Mouse (Mus musculus) CD8-positive naive resting alpha-beta T cell, adult 2 months (primary cell): ENCODE results near the gene Pdcd2l.

ENCODE experiments used
- DNase-seq, 2 experiments: peaks; one replicate each; pipeline ENCODE4 v3.0.0; 2022; ENCODE audit warnings: low read depth in 2 of 2, low spot score in 2 of 2

The Pdcd2l gene

DNA sequence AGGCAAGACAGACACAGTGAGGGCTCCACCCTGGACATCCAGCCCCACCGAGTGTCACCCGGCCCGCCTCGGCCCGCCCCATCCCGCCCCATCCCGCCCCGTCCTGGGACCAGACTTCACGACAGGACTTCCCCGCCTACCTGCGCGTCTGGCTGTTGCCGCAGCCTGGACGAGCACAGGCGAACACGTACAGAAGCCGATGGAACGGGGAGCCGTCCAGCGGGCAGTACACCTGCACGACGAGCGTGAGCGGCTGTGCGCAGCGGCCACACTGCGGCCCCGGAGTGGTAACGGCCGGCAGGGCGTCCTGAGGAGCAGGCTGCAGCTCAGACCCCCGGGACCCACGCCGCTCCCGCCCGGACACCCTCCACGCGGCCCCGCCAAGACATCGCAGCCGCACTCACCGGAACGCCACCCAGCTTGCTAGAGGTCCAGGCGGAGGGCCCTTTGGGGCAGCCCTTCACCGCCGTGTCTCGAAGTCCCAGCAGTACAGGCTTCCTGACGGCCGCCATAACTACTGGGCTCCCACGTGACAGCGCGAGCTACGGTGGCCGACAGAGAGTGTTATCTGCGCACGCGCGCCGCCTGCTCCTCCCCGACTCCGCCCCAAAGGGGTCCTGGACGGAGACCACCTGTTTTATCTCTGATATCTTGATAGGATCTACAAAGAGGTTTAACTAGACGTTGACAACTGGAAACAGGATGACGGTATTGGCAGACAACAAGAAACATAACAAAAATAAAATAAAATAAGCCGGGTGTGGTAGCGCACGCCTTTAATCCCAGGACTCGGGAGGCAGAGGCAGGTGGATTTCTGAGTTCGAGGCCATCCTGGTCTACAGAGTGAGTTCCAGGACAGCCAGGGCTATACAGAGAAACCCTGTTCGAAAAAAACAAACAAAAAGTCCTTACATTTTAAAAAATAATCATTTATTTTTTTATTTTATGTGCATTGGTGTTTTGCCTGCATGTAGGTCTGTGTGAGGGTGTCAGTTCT lies at the start of gene Pdcd2l:
Gene Pdcd2l, minus strand, starts transcription at position 530 of the 997 bp plus-strand sequence.
- DNase-seq: peak; percentile 89 to 90

DNA sequence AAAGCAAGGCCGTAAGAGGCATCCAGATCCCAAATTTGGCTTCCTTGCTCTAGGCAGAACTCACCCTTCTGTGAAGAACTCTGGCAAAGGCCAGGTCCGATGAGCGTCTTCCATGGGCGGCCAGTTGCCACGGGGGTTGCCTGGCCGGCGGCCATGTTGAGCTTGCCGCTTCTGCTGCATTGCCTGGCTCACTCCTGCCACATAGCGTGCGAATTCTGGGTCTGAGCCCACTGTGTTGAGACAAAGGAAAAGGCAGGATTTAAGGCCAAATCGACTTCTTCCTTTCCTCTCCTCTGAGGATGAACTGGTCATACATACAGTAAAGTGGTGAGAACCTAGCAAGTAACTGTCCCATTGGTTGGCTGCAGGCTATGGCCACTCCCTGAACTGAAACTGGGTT lies 45.7 kb upstream of the Pdcd2l start:
- DNase-seq: no peak

DNA sequence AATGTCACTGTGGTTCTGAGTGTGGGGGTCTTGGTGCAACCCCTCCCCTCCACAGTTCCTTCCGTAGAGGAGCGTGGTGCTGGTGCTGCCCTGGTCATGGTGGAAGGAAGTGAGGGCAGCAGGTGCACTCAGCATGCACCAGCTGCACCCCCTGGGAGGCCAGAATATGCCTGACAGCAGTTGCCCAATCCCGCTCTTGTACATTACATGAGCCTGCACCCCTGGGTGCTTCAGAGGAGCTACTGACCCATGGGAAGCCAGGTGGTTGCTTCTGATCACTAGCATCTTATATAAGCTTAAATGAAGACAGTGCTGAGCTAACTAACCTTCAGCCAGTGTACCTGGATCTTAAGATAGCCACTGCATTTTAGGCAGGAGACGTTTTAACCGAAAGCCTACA lies 41.6 kb upstream of the Pdcd2l start:
- no peak for DNase-seq

DNA sequence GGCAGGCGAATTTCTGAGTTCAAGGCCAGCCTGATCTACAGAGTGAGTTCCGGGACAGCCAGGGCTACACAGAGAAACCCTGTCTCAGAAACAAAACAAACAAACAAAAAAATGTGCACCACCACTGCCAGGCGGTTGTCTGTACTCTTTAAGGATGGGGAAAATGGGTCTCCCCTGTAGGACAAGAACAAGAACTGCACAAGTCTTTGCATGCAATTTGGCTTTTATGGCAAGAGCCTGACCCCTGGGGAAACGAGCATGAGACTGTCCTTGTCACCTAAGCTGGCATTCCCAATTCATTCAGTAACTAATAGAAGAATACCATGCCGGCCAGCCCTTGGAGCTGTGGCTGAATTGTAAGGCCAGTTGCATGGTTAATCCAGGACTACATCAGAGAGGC lies 39.1 kb upstream of the Pdcd2l start:
- no peak for DNase-seq

DNA sequence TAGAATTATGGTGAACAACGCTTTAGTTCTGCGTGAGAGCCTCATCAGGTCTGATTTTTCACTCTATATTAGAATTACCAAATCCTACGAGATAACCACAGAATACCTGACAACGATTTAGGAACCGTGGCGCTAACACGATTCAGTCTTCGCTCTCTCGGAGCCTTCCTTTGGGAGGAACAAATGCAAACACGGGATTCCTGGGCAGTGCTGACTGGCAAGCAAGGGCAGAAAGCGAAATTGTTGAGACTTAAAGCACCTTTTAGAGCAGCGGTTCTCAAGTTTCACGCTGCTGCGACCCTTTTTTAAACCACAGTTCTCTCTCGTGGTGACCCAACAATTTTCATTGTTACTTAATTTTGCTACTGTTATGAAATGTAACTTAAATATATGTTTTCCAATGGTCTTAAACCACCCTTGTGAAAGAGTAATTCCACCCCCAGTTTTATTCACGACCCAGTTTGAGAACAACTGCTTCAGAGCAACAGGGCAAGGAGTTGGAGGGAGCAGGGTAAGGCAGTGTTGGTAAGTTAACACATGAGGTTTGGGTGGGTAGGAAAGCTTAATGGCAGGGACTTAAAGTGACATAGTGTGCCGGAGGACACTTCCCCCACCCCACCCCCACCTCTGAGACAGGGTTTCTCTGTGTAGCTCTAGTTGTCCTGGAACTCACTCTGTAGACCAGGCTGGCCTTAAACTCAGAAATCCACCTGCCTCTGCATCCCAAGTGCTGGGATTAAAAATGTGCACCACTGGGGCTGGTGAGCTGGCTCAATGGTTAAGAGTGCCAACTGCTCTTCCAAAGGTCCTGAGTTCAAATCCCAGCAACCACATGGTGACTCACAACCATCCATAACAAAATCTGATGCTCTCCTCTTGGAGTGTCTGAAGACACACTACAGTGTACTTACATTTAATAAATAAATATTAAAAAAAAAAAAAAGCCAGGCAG lies 38.4 kb upstream of the Pdcd2l start:
- DNase-seq: no peak

DNA sequence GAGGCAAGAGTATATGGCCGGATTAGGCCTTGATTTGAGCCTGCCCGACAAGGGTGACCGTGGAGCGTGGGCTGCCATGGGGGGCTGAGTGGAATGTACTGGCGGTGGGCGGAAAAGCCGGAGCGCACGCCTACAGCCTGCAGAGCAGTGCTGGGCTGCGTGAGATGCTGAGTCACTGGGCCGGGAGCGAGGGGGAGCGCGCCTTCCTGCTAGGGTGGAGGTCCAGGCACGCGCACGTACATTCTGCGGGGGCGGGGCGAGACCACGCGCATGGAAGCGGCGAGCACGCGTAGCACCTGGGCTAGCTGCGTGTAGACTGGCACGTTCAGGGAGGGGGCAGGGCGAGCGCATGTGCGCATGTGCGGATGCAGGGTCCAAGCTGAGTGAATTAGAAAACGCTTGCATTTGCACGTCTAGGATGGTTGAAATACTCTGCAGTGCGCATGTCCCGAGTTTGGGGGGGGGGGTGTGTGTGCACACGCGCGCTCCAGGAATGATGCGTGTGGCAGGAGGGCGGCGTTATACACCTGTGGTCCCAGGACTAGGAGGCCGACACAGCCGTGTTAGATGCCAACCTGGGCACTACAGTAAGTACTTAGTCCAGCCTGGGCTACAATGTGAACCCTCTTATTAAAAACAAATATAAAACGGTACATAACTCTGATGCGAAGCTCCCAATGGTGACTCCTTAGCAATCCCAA lies 37.6 kb upstream of the Pdcd2l start:
- DNase-seq: peak; percentile 95 to 98

DNA sequence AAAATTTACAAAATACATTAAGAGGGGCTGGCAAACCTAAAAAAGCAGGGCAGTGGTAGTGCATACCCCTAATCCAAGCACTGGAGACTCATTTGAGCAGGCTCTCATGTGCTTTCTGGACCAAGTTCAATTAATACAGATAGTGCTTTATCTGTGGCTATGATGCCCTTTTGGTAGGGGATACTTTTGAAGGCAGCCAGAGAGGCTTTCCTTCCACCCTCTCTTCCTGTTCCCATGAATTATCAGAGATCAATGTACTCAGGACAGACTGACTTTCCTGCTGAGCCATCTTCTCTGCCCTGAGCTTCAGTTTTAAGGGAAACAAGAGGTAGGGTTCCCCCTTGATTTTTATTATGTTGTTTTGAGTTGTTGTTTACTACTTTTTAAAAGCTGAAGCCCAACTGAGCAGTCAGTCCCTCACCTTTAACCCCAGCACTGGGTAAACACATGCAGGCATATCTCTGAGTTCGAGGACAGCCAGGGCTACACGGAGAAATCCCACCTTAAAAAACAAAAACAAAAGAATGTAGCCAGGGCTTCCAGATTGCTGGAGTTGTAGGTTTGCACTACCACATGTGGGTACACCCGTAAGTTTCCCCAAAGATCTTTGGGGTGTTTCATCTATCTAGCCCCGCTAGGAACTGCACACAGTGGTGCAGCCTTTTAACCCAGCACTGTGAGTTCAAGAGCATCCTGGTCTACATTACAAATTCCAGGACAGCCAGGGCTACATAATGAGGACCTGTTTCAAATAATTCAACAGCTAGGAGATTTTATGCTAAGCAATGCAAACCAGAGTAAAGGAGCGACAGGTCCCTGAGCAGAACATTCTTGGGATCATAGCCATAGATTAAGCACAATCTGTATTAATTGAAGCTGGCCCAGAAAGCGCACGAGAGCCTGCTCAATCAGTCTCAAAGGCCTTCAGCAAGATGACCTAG lies 36.6 kb upstream of the Pdcd2l start:
- DNase-seq: no peak

DNA sequence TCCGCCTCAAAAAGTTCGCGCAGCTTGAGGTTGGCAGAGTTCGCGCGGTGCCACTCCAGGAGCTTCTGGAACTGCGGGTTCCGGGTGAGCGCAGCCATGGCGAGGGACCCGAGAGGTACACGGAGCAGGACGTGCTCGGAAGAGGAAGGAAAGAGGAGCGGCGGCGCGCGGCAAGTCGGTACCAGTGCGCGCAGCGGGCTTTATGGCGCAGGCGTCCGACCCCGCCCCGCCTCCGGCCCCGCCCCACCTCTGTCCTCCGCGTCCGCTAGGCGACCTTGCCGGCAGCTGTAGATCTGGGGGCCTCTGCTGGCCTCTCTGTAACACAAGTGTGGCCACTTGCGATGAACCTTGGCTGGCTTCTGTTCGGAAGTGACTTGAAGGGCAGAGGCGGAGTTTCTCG lies 33.7 kb upstream of the Pdcd2l start, which contains the start of gene Gpi1:
Gene Gpi1, minus strand, starts transcription at position 221 of the 400 bp plus-strand sequence.
- DNase-seq: peak; percentile 64 to 67

DNA sequence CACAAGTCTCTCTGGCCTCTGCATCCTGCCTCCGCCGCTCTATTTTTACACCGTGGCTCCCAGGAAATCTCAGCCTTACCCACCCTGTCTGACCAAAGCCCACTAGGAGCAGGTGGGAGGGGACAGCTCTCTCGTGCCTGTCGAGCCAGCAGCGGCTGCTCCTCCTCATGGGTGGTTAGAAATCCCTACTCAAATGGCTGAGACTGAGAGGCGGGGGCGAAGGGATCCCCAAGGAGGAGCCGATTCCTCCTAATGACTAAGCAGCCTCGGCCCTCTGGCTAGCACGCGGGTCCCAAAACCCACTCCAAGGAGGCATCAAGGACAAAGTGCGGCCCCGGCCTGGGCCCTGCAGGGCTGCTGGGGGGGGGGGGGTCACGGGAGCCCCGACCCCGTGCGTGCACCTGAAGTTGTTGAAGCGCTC lies 33.2 kb upstream of the Pdcd2l start:
- peak in 1 of 2 experiments; percentile 14 for DNase-seq

DNA sequence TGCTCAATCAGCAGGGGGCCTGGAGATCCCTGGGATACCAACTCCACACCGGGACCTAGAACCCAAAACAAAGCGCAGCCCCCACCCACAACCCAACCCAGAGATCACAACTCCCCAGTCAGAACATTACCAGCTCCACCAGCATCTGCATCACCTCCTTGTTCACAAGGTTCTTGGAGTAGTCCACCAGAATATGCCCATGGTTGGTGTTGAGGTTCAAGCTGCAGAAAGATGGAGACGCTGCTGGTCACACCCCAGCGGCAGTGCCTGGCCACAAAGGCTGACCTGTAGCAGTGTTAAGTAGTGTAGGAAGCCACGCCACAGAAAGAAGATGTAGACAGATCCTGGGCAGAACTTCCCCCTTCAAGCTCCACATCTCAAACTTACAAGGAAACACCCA lies 32.7 kb upstream of the Pdcd2l start:
- no peak for DNase-seq

DNA sequence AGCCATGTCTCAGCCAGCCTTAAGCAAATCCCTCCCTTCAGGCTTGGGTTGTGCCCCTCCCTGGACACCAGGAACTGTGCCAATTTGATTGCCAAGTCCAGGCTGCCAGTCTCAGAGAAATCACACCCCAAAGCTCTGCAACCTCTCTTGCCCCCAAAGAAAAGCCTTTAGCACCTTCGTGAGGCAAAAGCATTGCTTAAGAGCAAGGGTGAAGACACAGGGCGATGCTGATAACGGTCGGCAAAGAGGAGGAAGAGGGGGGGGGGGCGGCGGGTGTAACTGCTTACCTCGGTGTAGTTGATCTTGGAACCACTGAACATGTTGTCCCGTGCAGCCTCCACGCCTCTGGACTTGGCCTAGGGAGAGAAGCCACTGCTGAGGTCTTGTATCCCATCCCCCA lies 32.2 kb upstream of the Pdcd2l start:
- DNase-seq: no peak

DNA sequence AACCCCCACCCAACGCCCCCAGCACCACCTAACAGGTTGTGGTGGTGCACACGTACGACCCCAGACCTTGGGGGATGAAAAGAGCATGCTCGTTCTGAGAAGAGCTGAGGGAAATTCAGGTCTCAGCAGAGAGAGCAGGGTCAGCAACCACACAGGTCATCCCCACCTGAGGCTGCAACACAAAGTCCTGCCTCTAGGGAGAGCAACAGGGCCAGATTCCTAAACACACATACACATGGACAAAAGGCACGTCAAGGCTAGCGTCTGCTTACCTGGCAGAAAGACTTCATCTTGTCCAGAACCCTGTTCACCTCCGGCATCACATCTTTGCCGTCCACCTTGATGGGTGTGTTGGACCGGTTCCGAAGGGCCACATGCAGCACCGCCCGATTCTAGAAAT lies 30.4 kb upstream of the Pdcd2l start:
- DNase-seq: no peak

DNA sequence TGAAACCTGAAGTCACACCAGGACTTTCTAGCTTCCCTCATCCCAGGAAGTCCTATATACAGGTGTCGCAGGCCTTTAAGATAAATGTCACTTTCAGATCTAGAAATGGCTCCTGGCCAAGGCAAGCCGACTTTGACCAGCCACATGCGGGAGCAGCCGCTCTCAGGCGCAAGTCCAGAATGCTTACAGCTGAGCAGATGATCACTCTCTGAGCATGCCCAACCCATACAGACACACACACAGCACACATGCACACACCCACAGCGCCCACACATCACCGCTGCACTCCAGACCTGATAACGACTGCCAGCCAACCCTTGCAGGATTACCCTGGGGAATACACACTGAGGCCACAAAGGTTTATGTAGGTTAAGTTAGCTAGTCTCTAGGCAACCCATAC lies 29.6 kb upstream of the Pdcd2l start:
- no peak for DNase-seq

DNA sequence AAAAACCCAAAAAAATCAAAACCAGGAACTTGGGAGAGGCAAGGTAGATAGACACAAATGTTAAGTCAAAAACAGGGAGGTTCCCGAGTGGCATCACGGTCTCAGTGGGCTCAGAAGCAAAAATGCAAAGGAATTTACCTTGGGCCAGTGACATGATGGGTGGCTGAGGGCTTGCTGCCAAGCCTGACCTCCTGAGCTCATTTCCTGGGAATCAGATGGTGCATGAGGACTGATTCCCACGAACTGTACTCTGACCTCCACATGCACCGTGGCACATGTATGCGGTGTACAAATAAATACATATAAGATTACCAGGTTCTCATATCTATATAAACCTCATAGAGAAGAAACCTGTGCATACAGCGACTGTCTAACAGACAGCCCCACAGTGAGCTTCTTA lies 27.8 kb upstream of the Pdcd2l start:
- no peak for DNase-seq

DNA sequence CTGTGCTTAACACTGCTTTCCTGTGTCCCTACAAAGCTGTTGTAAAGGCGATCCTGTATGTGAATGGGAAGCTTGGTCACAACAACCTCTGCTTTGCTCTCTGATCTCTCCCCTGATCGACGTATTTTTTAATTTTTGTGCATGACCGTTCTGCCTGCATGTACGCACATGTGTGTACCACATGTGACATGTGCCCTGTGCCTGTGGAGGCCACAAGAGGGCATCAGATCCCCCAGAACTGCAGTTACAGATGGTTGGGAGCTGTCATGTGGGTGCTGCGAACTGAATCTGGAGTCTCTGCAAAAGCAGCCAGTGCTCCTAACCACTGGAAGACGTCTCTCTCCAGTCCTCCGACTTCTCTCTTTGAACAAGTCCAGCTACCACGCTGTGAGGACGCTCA lies 25.9 kb upstream of the Pdcd2l start:
- no peak for DNase-seq

DNA sequence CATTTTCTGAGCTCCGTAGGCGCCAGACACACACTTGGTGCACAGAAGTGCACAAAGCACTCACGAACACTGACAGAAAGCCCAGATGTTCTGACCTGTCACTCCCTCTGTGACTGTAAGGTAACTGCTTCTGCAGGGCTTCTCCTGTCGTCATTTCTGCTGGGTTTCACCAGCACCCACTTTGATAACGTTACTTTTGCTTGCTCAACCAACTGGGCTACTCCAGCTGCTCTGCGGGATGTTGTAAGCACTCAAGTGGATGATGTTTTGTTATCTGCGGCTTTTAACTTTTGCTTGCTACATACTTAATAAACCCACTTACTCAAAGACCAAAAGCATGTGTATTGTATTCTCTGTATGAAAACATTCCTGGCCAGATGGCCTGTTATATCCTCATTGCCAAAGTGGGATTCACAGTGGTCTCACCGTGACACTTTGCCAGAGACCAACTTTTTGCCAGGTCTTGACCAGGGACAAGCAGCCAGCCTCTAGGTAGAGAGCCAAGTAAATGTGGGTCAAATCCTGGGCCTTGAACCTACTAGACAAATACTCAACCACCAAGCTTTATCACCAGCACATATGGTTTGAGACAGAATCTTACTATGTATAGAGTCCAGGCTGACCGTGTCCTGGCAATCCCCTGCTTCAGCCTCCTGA lies 25.3 kb upstream of the Pdcd2l start:
- DNase-seq: no peak

DNA sequence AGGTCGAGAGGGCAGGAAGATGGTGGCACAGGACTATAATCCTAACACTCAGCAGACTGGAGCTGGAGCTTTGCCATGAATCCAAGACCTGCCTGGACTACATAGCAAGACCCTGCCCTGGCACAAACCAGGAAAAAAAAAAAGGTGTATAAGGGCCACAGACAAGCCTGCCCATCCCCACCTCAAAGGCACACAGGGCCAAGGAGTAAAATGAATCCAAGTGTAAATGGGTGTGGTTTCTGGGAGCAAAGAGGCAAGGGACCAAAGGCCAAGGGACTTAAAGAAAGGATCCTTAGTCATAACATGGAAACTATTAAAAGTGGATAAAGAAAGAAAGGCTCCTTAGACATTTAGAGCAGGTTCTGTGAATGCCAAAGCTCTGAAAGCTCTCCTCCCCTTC lies 22.0 kb upstream of the Pdcd2l start:
- DNase-seq: no peak

DNA sequence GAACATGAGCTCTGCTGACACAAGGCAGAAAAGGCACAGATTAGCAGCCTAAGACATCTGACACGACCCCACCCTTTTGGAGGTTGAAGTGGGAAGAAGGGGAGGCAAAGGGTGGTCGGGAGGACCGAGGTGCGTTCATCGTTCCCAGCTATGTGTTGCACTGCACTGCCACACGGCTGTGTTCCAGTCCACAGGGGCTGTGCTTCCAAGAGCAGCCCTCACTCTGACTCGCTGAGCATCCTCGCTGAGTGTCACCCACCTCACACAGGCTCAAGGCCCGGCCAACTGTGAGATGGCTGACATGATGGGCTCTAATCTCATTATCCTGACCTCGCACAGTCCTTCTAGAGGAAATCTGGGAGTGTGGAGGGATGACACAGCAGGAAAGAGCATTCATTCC lies 20.0 kb upstream of the Pdcd2l start:
- DNase-seq: no peak

DNA sequence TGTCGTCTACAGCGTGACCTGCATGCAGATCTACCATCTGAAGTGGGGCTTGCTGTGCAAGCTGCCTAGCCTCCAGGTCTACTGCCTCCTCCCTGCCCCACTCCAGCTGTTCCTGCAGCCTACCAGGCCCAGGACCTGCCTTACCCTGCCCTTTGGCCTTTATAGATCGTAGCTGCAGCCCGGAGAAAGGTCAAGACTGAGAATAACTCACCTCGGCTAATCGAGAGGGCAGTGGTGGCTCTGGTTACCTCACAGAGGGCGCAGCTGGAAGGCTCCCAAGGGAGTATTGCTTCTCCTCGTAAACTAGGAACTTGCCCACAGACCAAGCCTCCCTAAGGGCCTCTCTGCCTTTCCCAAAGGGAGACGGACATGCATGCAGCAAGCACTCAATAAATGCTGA lies 19.0 kb upstream of the Pdcd2l start:
- DNase-seq: no peak
